Mouse (Mus musculus) stomach, postnatal 0 days (tissue): ENCODE measurements around the gene Fuz. TPM values are rescaled to one million over a fixed set of nuclear protein-coding genes. Genes with fewer than 3 reads are reported as not detected.

Source experiments
- ATAC-seq: fragments of 200-750 bp; cut with Nextera tagmentation; 2 replicates; pipeline ENCODE4 v1.8.0; 2017; ENCODE audit not compliant: low FRiP score, low TSS enrichment
- DNase-seq: peaks from one replicate; pipeline ENCODE4 v3.0.0-alpha.2; 2016; ENCODE audit warnings: low spot score
- H3K27ac ChIP-seq: fragments of 300-500 bp; sonication (generic); replicated peaks from 2 replicates; pipeline ENCODE4 v1.5.1; 2014; ENCODE audit warnings: mild to moderate bottlenecking, control low read depth
- H3K27me3 ChIP-seq: fragments of 300-500 bp; sonication (generic); 2 replicates; pipeline ENCODE4 v1.6.1; 2014; ENCODE audit warnings: low read length; ENCODE audit not compliant: control insufficient read depth, insufficient read depth
- H3K36me3 ChIP-seq: fragments of 300-500 bp; sonication (generic); 2 replicates; pipeline ENCODE4 v1.6.1; 2014; ENCODE audit warnings: low read length, mixed read lengths; ENCODE audit not compliant: control insufficient read depth, insufficient read depth
- H3K4me1 ChIP-seq: fragments of 300-500 bp; sonication (generic); replicated peaks from 2 replicates; pipeline ENCODE4 v1.6.1; 2014; ENCODE audit warnings: antibody characterized with exemption; ENCODE audit not compliant: control insufficient read depth, insufficient read depth
- H3K4me2 ChIP-seq: fragments of 300-500 bp; sonication (generic); replicated peaks from 2 replicates; pipeline ENCODE4 v1.6.1; 2014; ENCODE audit warnings: low read depth, mild to moderate bottlenecking, control low read depth, moderate library complexity
- H3K4me3 ChIP-seq: fragments of 300-500 bp; sonication (generic); 2 replicates; pipeline ENCODE4 v1.5.1; 2014; ENCODE audit warnings: low read depth, low read length, control low read depth
- H3K9ac ChIP-seq: fragments of 300-500 bp; sonication (generic); 2 replicates; pipeline ENCODE4 v1.6.1; 2014; ENCODE audit warnings: mild to moderate bottlenecking, low read length, control low read depth, mixed read lengths
- H3K9me3 ChIP-seq: fragments of 300-500 bp; sonication (generic); 2 replicates; pipeline ENCODE4 v1.6.1; 2016; ENCODE audit warnings: low read length; ENCODE audit not compliant: control insufficient read depth
- CTCF ChIP-seq: IDR thresholded peaks from 2 replicates; pipeline ENCODE4 v1.5.1; 2016; ENCODE audit warnings: antibody characterized with exemption, low read depth, mild to moderate bottlenecking, moderate library complexity
- EP300 ChIP-seq: optimal IDR thresholded peaks from 2 replicates; pipeline ENCODE3; 2016; ENCODE audit warnings: antibody characterized with exemption
- WGBS: fragments of 180-500 bp; shearing (Covaris S2); extraction: QIAGEN DNeasy Blood & Tissue Kit; methylation state at CpG from one replicate; pipeline ENCODE4 v1.1.7; 2014; 5-methylcytosine and 5-hydroxymethylcytosine counted together
- polyA plus RNA-seq: library from polyadenylated mRNA; unstranded; fragments of >200 nt; fragmentation: Nextera tagmentation; extraction: Ambion mirVana; gene quantifications from 2 replicates; pipeline ENCODE4 v1.2.1, GENCODE M21; 2015

Fuz gene
- polyA plus RNA-seq, 1 experiment from 2014 or later, result 13.1 TPM

DNA sequence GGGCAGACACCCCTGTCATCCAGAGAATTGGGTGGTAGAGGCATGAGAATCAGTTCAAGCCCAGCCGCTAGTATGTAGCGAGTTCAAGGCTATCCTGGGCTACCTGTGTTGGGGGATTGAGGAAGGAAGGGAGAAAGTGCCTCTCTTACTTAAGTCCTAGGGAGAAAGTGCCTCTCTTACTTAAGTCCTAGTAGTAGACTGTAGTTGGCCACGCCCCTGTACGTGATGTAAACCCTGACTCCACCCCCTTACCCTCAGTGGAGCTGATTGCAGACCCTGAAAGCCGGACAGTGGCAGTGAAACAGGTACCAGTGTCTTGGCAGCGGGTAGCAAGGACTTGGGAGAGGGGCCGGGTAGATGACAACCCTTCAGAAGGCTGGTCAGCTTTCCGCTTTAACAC, 38.0 kb upstream of the Fuz start:
- Histone ChIP-seq H3K27ac (peak overlapping the region; percentile 87), H3K9ac (peak overlapping the region; percentile 85), H3K4me3 (peak overlapping the region; percentile 63), H3K4me2 (peak overlapping the region; percentile 92), H3K27me3 (no peaks in the 10 kb centered on the region), H3K9me3 (no peaks in the 10 kb centered on the region), H3K4me1 (peaks cover 2% of the 10 kb centered on the region; the same call in 1 of the 2 replicates), H3K36me3 (peaks cover 9% of the 10 kb centered on the region)
- peak; percentile 61 for DNase-seq
- 27% methylated on average over 8 of the region's 8 CpGs for WGBS
- TF ChIP-seq EP300, result no peak
- TF ChIP-seq CTCF, result no peak
- no peak for ATAC-seq

DNA sequence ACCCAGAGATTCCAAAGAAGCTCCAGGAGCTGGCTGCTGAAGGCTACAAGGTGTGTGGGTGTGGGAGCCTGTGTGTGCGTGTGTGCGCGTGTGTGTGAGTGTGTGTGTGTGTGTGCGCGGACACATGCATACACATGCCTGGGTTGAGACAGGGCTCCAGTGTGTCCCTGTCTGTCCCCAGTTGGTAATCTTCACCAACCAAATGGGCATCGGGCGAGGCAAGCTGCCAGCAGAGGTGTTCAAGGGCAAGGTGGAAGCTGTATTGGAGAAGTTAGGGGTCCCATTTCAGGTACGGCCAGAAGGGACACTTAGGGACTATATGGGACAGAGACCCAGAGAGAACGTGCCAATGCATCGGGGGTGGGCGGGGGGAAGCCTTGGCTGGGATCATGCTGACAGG, 36.0 kb upstream of the Fuz start:
- Histone ChIP-seq H3K27me3 (no peaks in the 10 kb centered on the region), H3K4me3 (no peak overlapping the region), H3K27ac (no peak overlapping the region), H3K4me2 (no peak overlapping the region), H3K9ac (no peak overlapping the region), H3K36me3 (peaks cover 27% of the 10 kb centered on the region), H3K9me3 (no peaks in the 10 kb centered on the region), H3K4me1 (no peaks in the 10 kb centered on the region)
- TF ChIP-seq CTCF, result no peak
- no peak for TF ChIP-seq EP300
- 94% methylated on average over 11 of the region's 11 CpGs for WGBS
- no peak for ATAC-seq
- DNase-seq, result no peak

DNA sequence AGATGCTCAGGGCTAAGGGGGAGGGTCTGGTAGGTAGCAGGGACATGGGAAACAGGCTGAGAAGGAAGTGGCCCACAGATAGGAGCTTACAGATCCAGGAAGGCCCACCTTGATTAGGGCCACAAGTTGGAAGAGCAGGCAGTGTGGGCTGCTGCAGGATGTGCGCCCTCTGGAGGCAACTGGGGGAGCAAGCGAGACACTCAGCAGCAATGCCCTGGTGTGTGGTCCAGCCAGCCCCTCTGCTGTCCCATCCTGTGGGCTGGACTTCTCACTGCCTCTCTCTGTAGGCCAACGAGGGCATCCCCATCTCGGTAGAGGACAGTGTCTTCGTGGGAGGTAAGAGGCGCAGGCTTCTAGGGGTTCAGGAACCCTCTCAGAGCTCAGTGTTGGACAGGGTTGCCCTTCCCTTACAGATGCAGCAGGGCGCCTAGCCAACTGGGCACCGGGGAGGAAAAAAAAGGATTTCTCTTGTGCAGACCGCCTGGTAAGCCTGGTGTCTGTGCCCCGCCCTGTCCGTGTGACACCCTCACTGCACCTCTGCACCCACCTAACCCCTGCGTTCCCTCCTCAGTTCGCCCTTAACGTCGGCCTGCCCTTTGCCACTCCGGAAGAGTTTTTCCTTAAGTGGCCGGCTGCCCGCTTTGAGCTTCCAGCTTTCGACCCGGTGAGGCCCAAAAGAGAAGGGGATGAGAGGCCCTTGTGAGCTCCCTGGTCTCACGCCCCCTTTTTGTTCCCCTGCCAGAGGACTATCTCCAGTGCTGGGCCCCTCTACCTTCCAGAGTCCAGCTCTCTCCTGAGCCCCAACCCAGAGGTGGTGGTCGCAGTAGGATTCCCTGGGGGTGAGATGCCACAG, 35.1 kb upstream of the Fuz start:
- 0 out of 2 replicates have a peak overlapping the region, but pooled peaks have one; percentile 11 for H3K4me2 ChIP-seq
- TF ChIP-seq EP300 (no peak), CTCF (peak; percentile 92)
- no peaks in the 10 kb centered on the region for H3K27me3 ChIP-seq
- H3K27ac ChIP-seq, result peak overlapping the region; percentile 40
- ATAC-seq, result peak; percentile 31; the same call in 1 of the 2 replicates
- peaks cover 7% of the 10 kb centered on the region for H3K4me1 ChIP-seq
- H3K36me3 ChIP-seq, result peaks cover 27% of the 10 kb centered on the region
- H3K4me3 ChIP-seq, result no peak overlapping the region
- no peaks in the 10 kb centered on the region for H3K9me3 ChIP-seq
- H3K9ac ChIP-seq, result no peak overlapping the region
- 45% methylated on average over 22 of the region's 22 CpGs for WGBS
- DNase-seq, result peak; percentile 80

DNA sequence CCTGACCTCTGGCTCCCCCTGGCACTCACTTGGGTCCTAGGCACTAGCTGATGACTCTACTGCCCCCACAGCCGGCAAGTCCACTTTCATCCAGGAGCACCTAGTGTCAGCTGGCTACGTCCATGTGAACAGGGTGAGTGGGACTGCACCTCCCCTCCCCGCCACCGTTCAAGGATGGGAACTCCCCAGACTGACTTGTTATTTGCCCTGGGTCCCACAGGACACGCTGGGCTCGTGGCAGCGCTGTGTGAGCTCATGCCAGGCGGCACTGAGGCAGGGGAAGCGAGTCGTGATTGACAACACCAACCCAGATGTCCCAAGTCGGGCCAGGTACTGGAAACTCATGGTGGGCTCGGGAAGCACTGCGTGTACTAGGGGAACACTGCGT, 34.5 kb upstream of the Fuz start:
- Histone ChIP-seq H3K27me3 (no peaks in the 10 kb centered on the region), H3K9ac (no peak overlapping the region), H3K4me1 (peaks cover 10% of the 10 kb centered on the region), H3K4me2 (no peak overlapping the region), H3K27ac (peak overlapping the region; percentile 40), H3K9me3 (no peaks in the 10 kb centered on the region), H3K36me3 (peaks cover 27% of the 10 kb centered on the region), H3K4me3 (no peak overlapping the region)
- ATAC-seq (no peak), DNase-seq (no peak)
- TF ChIP-seq EP300 (no peak), CTCF (peak; percentile 16; the same call in 1 of the 2 replicates)
- WGBS, result 73% methylated on average over 14 of the region's 14 CpGs

DNA sequence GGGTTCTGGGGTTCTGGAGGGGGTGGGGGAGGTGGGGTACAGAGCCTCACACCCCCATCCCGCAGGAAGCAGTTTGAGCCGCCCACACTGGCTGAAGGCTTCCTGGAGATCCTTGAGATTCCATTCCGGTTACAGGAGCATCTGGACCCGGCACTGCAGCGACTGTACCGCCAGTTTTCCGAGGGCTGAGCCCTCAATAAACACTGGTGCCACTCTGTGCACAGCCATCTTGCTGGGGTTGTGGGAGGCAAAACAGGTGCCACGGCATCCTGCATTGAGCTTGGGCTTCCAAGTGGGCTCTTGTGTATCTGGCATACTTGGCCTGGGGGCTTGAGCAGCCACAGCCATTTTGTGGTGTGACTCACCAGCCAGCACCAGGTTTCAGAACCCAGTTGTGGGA, 33.4 kb upstream of the Fuz start:
- DNase-seq, result no peak
- Histone ChIP-seq H3K36me3 (peaks cover 27% of the 10 kb centered on the region), H3K4me2 (no peak overlapping the region), H3K9me3 (no peaks in the 10 kb centered on the region), H3K9ac (no peak overlapping the region), H3K27ac (no peak overlapping the region), H3K27me3 (no peaks in the 10 kb centered on the region), H3K4me1 (peaks cover 19% of the 10 kb centered on the region), H3K4me3 (no peak overlapping the region)
- TF ChIP-seq EP300 (no peak), CTCF (no peak)
- no peak for ATAC-seq
- WGBS, result 69% methylated on average over 8 of the region's 8 CpGs

DNA sequence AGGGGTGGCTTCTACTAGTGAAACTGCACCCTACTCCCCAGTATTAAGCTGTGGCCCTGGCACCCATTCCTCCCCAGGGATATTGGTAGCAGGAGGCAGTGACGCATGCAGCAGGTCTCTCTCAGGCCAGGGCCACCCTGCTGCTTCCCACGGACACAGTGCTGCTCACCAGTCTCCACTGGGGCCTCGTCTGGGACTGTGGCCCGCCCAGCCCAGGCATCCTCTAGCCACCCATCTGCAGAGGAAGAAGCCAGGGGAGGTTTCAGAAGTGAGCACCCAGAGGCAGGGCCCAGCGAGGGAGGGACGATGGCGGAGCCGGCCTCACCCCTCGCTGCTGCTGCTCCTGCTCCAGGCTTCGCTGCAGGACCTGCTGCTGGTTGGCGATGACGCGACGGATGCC, 32.7 kb upstream of the Fuz start:
- peaks cover 23% of the 10 kb centered on the region for H3K4me1 ChIP-seq
- H3K4me2 ChIP-seq, result no peak overlapping the region
- H3K9ac ChIP-seq, result no peak overlapping the region
- no peaks in the 10 kb centered on the region for H3K9me3 ChIP-seq
- no peak for TF ChIP-seq CTCF
- no peak for TF ChIP-seq EP300
- no peaks in the 10 kb centered on the region for H3K27me3 ChIP-seq
- H3K36me3 ChIP-seq, result peaks cover 27% of the 10 kb centered on the region
- no peak for DNase-seq
- H3K27ac ChIP-seq, result no peak overlapping the region
- WGBS, result 83% methylated on average over 14 of the region's 14 CpGs
- ATAC-seq, result no peak
- no peak overlapping the region for H3K4me3 ChIP-seq
